Mouse (Mus musculus) neural tube, embryonic 12.5 days (tissue): ENCODE data around the gene Mthfsl. TPM values are rescaled to one million over a fixed set of nuclear protein-coding genes. Genes with fewer than 3 reads are reported as not detected.
"Not testable (repeated sequence)": the region's sequence is repeated elsewhere in the genome, so short reads cannot be mapped to it uniquely, and the experiment has no call there.

Source experiments
- ATAC-seq: fragments of 200-750 bp; cut with Nextera tagmentation; 2 replicates; pipeline ENCODE4 v1.8.0; 2017; ENCODE audit warnings: low read depth, mild to moderate bottlenecking, moderate TSS enrichment, moderate library complexity; ENCODE audit not compliant: low FRiP score
- H3K27ac ChIP-seq: fragments of 300-500 bp; sonication (generic); 2 replicates; pipeline ENCODE4 v1.5.1; 2016
- H3K27me3 ChIP-seq: fragments of 300-500 bp; sonication (generic); replicated peaks from 2 replicates; pipeline ENCODE4 v1.6.1; 2016; ENCODE audit warnings: mild to moderate bottlenecking
- H3K36me3 ChIP-seq: fragments of 300-500 bp; sonication (generic); 2 replicates; pipeline ENCODE4 v1.6.1; 2016; ENCODE audit warnings: mild to moderate bottlenecking
- H3K4me1 ChIP-seq: fragments of 300-500 bp; sonication (generic); 2 replicates; pipeline ENCODE4 v1.6.1; 2016
- H3K4me2 ChIP-seq: fragments of 300-500 bp; sonication (generic); replicated peaks from 2 replicates; pipeline ENCODE4 v1.6.1; 2016; ENCODE audit warnings: mild to moderate bottlenecking
- H3K4me3 ChIP-seq: fragments of 300-500 bp; sonication (generic); 2 replicates; pipeline ENCODE4 v1.5.1; 2016
- H3K9ac ChIP-seq: fragments of 300-500 bp; sonication (generic); 2 replicates; pipeline ENCODE4 v1.6.1; 2016; ENCODE audit warnings: mild to moderate bottlenecking
- H3K9me3 ChIP-seq: fragments of 300-500 bp; sonication (generic); 2 replicates; pipeline ENCODE4 v1.6.1; 2016; ENCODE audit warnings: mild to moderate bottlenecking
- WGBS: fragments of 180-500 bp; shearing (Covaris S2); methylation state at CpG from one replicate; pipeline ENCODE4 v1.1.7; 2016; 5-methylcytosine and 5-hydroxymethylcytosine counted together
- polyA plus RNA-seq: library from polyadenylated mRNA; unstranded; fragments of >200 nt; fragmentation: Nextera tagmentation; extraction: Ambion mirVana; gene quantifications from 2 replicates; pipeline ENCODE4 v1.2.1, GENCODE M21; 2016

Gene Mthfsl
- polyA plus RNA-seq, 1 experiment from 2014 or later: 30.9 TPM

DNA sequence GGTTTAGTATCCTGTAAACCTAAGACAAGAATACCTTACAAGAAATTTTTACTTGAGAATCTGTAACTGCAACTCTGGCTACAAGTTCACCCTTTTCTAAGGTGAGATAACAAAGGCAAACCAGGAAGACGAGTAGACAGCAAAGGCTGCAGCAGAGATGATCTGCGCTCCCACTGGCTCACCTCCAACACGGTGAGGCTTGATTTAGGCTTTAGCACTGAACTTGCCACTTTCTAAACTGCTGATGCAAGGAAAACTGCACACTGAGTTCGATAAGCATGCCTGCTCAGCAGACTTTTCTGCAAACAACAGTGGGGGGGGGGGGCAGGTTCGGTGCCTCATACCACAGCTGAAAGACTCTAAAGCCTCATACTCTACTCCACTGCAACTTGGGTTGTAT is 5.6 kb downstream of the Mthfsl start:
- WGBS: 85% methylated on average over 5 of the region's 5 CpGs
- ATAC-seq: not testable (repeated sequence)

DNA sequence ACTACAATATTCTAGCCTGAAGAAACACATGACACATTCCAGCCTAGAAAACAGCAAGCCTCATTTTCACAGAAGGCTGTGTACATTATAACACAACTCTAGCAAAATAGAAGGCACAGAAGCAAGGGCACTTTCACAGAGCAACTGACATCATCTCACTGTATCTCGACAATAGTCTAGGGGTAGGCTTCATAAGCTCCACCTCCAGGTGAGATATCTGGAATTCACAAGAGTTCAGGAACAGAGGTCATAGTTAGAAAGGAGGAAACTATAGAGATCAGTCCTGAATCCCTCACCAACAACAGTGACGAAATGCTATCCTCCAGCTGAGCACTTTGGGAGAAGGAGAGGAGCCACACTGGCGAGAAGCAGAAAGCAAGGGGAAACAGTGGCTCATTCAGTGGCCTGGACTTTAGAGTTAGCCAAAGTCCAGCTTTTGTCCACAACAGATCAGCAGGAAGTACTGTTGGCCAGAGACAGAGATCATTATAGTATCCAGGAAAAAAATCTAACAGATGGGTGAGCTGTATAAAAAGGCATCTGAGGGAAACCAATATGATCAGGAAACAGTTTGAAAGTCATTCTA is 7.8 kb downstream of the Mthfsl start:
- not testable (repeated sequence) for H3K27ac ChIP-seq, H3K4me1 ChIP-seq, H3K4me2 ChIP-seq, H3K4me3 ChIP-seq, H3K9ac ChIP-seq, ATAC-seq, H3K27me3 ChIP-seq, H3K9me3 ChIP-seq, H3K36me3 ChIP-seq
- WGBS: 88% methylated on average over 3 of the region's 3 CpGs

More for the DNA sequence above, 5.6 kb downstream of the Mthfsl start:
- H3K4me2 ChIP-seq, H3K27ac ChIP-seq, H3K36me3 ChIP-seq, H3K4me3 ChIP-seq, H3K9me3 ChIP-seq, H3K27me3 ChIP-seq, H3K9ac ChIP-seq, H3K4me1 ChIP-seq: not testable (repeated sequence)

DNA sequence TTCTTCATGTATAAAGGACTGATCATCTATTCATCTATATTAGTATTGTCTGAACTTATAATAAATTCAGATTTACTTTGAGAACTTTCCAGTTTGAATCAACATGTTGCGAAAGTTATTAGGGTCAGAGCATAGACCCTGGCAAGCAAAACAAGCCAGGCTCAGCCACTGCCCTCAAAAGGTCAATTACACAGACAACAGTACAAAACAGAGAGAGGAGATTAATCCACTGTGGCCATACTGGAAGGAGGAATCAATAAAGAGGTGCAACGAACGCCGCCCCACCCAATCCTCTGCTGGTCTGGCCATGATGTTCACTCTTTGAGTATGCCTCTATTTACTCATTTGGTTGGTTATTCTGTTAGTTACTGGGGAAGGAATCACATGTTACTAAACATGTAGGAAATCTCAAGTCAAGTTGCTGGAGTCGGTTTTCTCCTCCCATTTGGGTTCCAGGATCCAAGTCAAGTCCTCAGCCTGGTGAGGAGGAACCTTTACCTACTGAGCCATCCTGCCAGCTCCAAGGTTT is 9.1 kb downstream of the Mthfsl start:
- H3K9me3 ChIP-seq, H3K27ac ChIP-seq, H3K9ac ChIP-seq: not testable (repeated sequence)

DNA sequence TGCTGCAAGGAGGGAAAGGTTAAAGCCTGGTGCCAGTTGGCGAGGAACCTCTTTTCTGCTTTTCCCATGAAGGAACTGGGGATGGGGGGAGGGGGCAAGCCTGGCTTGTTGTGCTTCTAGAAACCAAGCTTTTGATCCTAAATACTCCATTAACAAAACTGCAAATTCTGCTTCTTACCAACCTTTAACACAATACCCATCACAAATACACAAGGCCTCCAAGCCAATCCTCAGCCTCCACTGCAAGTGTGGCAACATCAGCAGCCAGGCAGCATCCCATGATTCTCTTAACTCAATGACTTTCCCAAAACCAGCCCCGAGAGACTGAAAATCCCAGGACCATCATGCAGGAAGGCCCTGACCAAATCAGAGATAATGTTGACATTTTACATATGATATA is 9.7 kb downstream of the Mthfsl start:
- not testable (repeated sequence) for H3K4me3 ChIP-seq, H3K4me2 ChIP-seq, H3K4me1 ChIP-seq, H3K27me3 ChIP-seq, H3K9ac ChIP-seq, ATAC-seq, H3K36me3 ChIP-seq, H3K27ac ChIP-seq, H3K9me3 ChIP-seq
- 91% methylated on average over 2 of the region's 2 CpGs for WGBS

More for the DNA sequence above, 9.1 kb downstream of the Mthfsl start:
- not testable (repeated sequence) for H3K27me3 ChIP-seq, H3K4me1 ChIP-seq, H3K36me3 ChIP-seq, H3K4me3 ChIP-seq, H3K4me2 ChIP-seq, ATAC-seq
- 98% methylated on average over 4 of the region's 5 CpGs for WGBS

DNA sequence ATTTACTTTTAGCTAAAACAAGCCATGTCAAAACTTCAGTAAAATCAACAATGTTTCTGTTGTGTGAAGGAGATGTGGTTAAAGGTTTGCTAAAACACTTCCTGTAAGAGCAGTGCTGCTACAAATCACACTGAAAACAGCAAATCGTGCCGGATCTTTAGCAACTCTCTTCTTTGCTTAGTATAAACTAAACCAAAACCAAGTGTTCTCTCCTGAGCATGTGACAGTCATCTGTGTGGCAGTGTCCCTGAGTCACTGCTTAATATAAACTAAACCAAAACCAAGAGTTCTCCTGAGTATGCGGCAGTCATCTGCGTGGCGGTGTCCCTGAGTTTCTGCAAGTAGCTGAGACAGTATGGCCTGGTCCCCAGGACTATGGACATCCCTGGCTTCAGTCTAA is 10.3 kb downstream of the Mthfsl start:
- not testable (repeated sequence) for H3K27me3 ChIP-seq, H3K36me3 ChIP-seq, H3K9me3 ChIP-seq, H3K4me3 ChIP-seq, H3K27ac ChIP-seq, H3K4me1 ChIP-seq, H3K9ac ChIP-seq, ATAC-seq, H3K4me2 ChIP-seq
- WGBS: 92% methylated on average over 5 of the region's 5 CpGs

DNA sequence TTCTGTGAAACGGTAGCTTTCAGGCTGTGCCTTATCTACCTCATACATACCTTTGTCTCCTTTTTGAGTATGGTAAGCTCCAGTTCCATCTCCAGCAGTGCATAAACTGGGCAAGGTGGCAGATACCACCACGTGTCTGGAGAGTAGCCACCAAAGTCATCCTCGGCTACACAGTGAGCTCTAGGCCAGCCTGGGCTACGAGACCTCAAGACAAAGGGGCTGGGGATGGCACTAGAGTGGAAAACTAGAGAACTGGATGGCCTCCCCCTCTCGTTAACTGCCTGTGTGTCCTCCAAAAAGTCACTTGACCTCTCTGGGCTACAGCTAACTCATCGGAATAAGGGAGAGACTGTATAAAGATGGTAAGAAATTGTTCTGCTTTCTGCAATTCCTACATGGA is 10.8 kb downstream of the Mthfsl start:
- Histone ChIP-seq H3K27me3 (no peaks in the 10 kb centered on the region), H3K4me1 (no peaks in the 10 kb centered on the region), H3K9me3 (no peaks in the 10 kb centered on the region), H3K4me2 (no peak overlapping the region), H3K36me3 (no peaks in the 10 kb centered on the region), H3K27ac (no peak overlapping the region), H3K4me3 (no peak overlapping the region), H3K9ac (no peak overlapping the region)
- no peak for ATAC-seq
- 91% methylated on average over 6 of the region's 6 CpGs for WGBS

DNA sequence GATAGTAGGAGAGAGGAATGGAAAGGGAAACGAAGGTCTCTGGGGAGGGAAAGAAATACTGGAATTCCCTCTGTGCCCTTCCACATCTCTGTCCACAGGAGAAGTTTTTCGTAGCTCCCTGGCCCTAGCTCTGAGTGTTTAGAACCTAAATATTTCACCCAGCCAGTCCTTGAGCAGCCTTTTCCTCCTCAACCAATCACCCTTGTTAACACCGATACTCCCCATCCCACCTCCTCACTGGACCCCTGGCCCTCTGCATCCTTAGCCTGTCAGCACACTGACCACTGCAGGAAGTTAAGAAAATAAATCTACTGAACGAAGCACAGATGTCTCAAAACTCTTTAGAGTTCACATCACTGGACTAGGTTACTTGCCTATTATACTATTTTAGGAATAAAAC is 13.4 kb downstream of the Mthfsl start:
- H3K36me3 ChIP-seq: no peaks in the 10 kb centered on the region
- H3K9me3 ChIP-seq: no peaks in the 10 kb centered on the region
- no peak overlapping the region for H3K27ac ChIP-seq
- H3K4me2 ChIP-seq: no peak overlapping the region
- no peaks in the 10 kb centered on the region for H3K27me3 ChIP-seq
- WGBS: 76% methylated on average over 4 of the region's 4 CpGs
- no peak for ATAC-seq
- no peak overlapping the region for H3K4me3 ChIP-seq
- no peak overlapping the region for H3K9ac ChIP-seq
- no peaks in the 10 kb centered on the region for H3K4me1 ChIP-seq

- not testable (repeated sequence) for H3K36me3 ChIP-seq, H3K4me2 ChIP-seq, H3K27ac ChIP-seq, H3K4me1 ChIP-seq, H3K4me3 ChIP-seq, ATAC-seq, H3K9ac ChIP-seq, H3K27me3 ChIP-seq, H3K9me3 ChIP-seq
- 80% methylated on average over 8 of the region's 8 CpGs for WGBS
Measured at GRCm38 (mm10) chr9:88705157-88705556, 14.9 kb downstream of the Mthfsl start.

DNA sequence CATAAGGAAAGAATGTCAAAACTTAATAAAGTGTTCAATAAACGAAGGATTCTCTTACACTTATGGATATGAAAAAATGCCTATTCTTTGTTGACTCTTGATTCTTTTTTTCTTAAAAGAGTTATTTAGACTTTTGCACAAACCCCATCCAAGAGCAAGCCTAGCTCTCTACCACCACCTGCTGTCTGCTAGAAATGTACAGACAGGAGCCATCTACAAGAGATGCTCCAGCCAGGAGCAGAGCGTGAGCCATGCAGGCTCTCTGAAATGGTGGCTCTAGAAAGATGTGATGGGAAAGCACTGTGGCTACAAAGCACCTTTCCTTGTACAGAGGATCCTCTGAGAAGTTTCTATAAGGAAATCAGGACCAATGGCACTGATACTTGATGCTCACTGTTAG is 21.4 kb downstream of the Mthfsl start:
- WGBS: 83% methylated on average over 1 of the region's 2 CpGs
- not testable (repeated sequence) for H3K4me3 ChIP-seq, H3K4me2 ChIP-seq, H3K9me3 ChIP-seq, H3K4me1 ChIP-seq, H3K27ac ChIP-seq, H3K36me3 ChIP-seq, H3K9ac ChIP-seq, H3K27me3 ChIP-seq
- ATAC-seq: peak; percentile 62; the same call in 1 of the 2 replicates

GRCm38 (mm10) chr9:88691307-88691706 is 28.8 kb downstream of the Mthfsl start:
- ATAC-seq: not testable (repeated sequence)

GRCm38 (mm10) chr9:88689451-88689850 is 30.6 kb downstream of the Mthfsl start:
- not testable (repeated sequence) for H3K4me2 ChIP-seq, H3K4me1 ChIP-seq, H3K9ac ChIP-seq, H3K27me3 ChIP-seq, H3K4me3 ChIP-seq, ATAC-seq, H3K36me3 ChIP-seq, H3K9me3 ChIP-seq, H3K27ac ChIP-seq
- WGBS: 89% methylated on average over 3 of the region's 3 CpGs

More at GRCm38 (mm10) chr9:88691307-88691706, 28.8 kb downstream of the Mthfsl start:
- H3K4me3 ChIP-seq, H3K36me3 ChIP-seq, H3K9ac ChIP-seq, H3K9me3 ChIP-seq, H3K27me3 ChIP-seq, H3K4me2 ChIP-seq, H3K27ac ChIP-seq, H3K4me1 ChIP-seq: not testable (repeated sequence)
- 89% methylated on average over 2 of the region's 2 CpGs for WGBS

- H3K27ac ChIP-seq, H3K36me3 ChIP-seq, ATAC-seq, H3K4me3 ChIP-seq, H3K9ac ChIP-seq, H3K4me2 ChIP-seq, H3K27me3 ChIP-seq, H3K9me3 ChIP-seq, H3K4me1 ChIP-seq: not testable (repeated sequence)
- 85% methylated on average over 1 of the region's 1 CpGs for WGBS
Measured at GRCm38 (mm10) chr9:88686719-88687118, 33.4 kb downstream of the Mthfsl start.

DNA sequence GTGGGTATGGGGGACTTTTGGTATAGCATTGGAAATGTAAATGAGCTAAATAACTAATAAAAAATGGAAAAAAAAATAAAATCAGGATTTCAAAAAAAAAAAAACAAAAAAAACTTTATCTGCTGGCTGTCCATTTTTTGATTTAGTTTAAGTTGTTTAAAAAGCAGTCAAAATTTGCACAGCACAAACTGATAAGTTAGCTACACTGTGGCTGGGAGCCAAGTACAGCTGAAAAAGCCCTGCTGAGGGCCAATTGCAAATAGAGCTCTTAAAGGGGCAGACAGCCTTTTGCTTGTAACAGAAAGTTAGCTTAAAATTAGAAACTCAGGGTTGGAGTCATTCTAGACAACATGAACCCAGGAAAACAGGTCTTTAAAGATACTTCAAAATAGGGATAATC is 61.8 kb downstream of the Mthfsl start:
- not testable (repeated sequence) for H3K4me2 ChIP-seq, H3K27ac ChIP-seq, H3K36me3 ChIP-seq, H3K9me3 ChIP-seq, H3K27me3 ChIP-seq, H3K9ac ChIP-seq, H3K4me3 ChIP-seq, H3K4me1 ChIP-seq, ATAC-seq
